Mouse (Mus musculus) neural tube, embryonic 14.5 days (tissue): ENCODE results near the gene Ric1. TPM values are rescaled to one million over a fixed set of nuclear protein-coding genes. Genes with fewer than 3 reads are reported as not detected.

ENCODE experiments used
- polyA plus RNA-seq: library from polyadenylated mRNA; unstranded; fragments of >200 nt; fragmentation: Nextera tagmentation; extraction: Ambion mirVana; gene quantifications from 2 replicates; pipeline ENCODE4 v1.2.1, GENCODE M21; 2014

Gene Ric1
- polyA plus RNA-seq, 1 experiment from 2014 or later = 22.7 TPM

Other genes starting within 250 kb of the Ric1 start
- gene Insl6, start 196.9 kb upstream of the Ric1 start, polyA plus RNA-seq = 1.6 and 2.2 TPM in 2 replicates
- 2.4 and 4.6 TPM in 2 replicates for gene Rln1, start 187.6 kb upstream of the Ric1 start, polyA plus RNA-seq
- gene Plgrkt, start 154.9 kb upstream of the Ric1 start, polyA plus RNA-seq = 82.4 and 90.5 TPM in 2 replicates
- 0.59 and 0.95 TPM in 2 replicates for gene Cd274, start 154.8 kb upstream of the Ric1 start, polyA plus RNA-seq
- not detected in 2 replicates for gene Pdcd1lg2, start 111.4 kb upstream of the Ric1 start, polyA plus RNA-seq
- 9.9 and 12.1 TPM in 2 replicates for gene Ermp1, start 126.1 kb downstream of the Ric1 start, polyA plus RNA-seq
- gene Mlana, start 175.5 kb downstream of the Ric1 start, polyA plus RNA-seq = not detected in 2 replicates